Mouse (Mus musculus): ENCODE measurements around the gene Dthd1. TPM values are rescaled to one million over a fixed set of nuclear protein-coding genes. Genes with fewer than 3 reads are reported as not detected.

Gene Dthd1
- not detected for polyA plus RNA-seq (2017; shearing (Covaris generic))

DNA sequence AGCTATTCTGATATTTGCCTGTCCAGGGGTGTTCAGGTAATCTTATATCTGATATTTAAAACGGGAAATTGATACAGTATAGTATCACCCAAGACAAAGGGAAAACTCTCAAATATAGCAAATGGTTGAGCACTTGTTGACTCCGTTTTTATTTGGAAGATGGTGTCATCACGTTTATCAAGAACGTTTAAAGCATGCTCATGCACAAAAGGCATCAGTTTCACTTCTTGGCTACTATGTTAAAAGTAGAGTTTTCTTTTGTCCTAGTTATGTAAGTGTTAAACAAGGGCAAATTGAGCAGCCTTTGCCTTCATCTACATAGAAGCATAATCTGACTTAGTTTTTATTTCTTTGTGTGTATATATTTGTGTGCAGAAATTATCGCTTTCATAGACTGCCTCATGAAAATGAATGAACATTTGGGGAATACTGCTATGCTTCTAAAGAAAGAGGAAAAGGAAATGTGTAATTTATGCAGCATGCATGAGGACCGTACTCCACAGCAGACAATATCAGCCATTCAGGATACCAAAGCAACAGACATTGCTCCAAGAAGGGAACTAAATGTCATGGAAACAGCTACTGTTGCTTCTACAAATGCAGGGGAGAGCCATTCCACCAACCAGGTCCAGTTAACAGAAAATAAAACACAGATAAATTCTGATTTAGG is at the start of gene Dthd1:
TSS of gene Dthd1 (plus strand) at position 422 of the 670 bp plus-strand sequence.

DNA sequence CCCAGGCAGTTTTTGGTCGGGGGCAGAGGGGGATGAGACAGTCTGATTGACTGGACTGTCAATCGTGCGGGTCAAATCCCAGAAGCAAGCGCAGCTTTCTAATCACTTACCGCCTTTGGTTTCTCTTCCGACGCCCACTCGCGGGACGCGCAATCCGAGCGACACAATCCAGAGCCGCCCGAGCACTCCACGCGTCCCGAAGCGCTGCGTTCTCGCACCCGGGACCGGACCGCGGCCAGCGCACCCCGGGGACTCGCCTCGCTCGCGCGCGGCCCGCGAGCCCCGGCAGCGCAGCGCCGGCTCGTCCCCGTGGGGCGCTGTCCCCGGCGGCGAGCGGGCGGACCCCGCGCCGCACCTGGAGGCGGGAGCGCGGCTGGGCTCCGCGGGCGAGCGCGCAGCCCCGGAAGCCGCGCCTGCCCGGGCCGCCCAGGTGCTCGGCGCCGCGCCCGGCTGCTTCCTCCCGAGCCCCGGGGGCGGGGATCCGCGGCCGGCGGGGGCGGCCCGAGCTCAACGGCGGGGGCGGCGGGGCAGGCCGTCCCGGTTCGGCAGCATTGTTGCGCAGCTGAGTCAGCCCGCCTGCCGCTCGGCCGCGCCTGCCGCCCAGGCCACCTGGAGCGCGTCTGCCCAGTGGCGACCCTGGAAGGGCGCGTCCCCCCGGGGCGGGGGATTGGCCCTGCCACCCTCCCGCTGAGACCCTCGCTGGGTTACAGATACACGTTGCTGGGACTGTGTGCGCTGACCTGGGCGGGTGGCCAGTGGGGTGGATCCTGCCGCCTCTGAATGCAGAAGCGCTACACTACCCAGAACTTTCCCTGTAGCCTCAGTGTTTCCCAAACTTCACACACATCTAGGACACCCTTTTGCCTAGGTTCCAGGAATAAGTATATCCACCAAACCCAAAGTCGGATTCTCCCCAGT is 47.6 kb upstream of the Dthd1 start, which contains the start of gene Arap2:
TSS of gene Arap2 (minus strand) at position 376 of the 918 bp plus-strand sequence.

Other genes with a start within 250 kb of the Dthd1 start
- 19.3 TPM for gene Arap2, start 47.7 kb upstream of the Dthd1 start, polyA plus RNA-seq (2017; shearing (Covaris generic))